Mouse (Mus musculus): ENCODE results near the gene Gm49321. TPM values are rescaled to one million over a fixed set of nuclear protein-coding genes. Genes with fewer than 3 reads are reported as not detected.

The Gm49321 gene
- polyA plus RNA-seq, 1 experiment, result not detected

GRCm38 (mm10) chr12:73896471-73896870 lies 41.0 kb upstream of the Gm49321 start:
- no peak for TF ChIP-seq CTCF (IDR thresholded peaks at IDR 0.05; ENCODE audit: control insufficient read depth, insufficient read depth, insufficient replicate concordance, low read depth, low read length)
- H3K36me3 ChIP-seq (ENCODE audit: control insufficient read depth, insufficient read depth, low read length), result no peaks in the 10 kb centered on the region
- no peak overlapping the region for H3K27ac ChIP-seq (ENCODE audit: control insufficient read depth, insufficient read depth, low read depth, low read length)
- H3K27me3 ChIP-seq (ENCODE audit: control insufficient read depth, insufficient read depth, low read length), result no peaks in the 10 kb centered on the region
- H3K4me1 ChIP-seq (ENCODE audit: control insufficient read depth, insufficient read depth, low read length), result no peaks in the 10 kb centered on the region
- no peak overlapping the region for H3K4me3 ChIP-seq (ENCODE audit: control insufficient read depth, low read depth, low read length)

GRCm38 (mm10) chr12:73898281-73898680 lies 39.2 kb upstream of the Gm49321 start:
- H3K27ac ChIP-seq (ENCODE audit: control insufficient read depth, insufficient read depth, low read depth, low read length), result no peak overlapping the region
- H3K27me3 ChIP-seq (ENCODE audit: control insufficient read depth, insufficient read depth, low read length), result no peaks in the 10 kb centered on the region
- H3K4me3 ChIP-seq (ENCODE audit: control insufficient read depth, low read depth, low read length), result no peak overlapping the region
- TF ChIP-seq CTCF (IDR thresholded peaks at IDR 0.05; ENCODE audit: control insufficient read depth, insufficient read depth, insufficient replicate concordance, low read depth, low read length) (no peak), POLR2A (IDR thresholded peaks at IDR 0.05; ENCODE audit: control insufficient read depth, low read depth, low read length) (no peak)
- no peaks in the 10 kb centered on the region for H3K36me3 ChIP-seq (ENCODE audit: control insufficient read depth, insufficient read depth, low read length)
- no peaks in the 10 kb centered on the region for H3K4me1 ChIP-seq (ENCODE audit: control insufficient read depth, insufficient read depth, low read length)

- TF ChIP-seq POLR2A (IDR thresholded peaks at IDR 0.05; ENCODE audit: control insufficient read depth, low read depth, low read length) (no peak), CTCF (IDR thresholded peaks at IDR 0.05; ENCODE audit: control insufficient read depth, insufficient read depth, insufficient replicate concordance, low read depth, low read length) (no peak)
- H3K4me3 ChIP-seq (ENCODE audit: control insufficient read depth, low read depth, low read length), result no peak overlapping the region
- peaks cover 2% of the 10 kb centered on the region; the same call in 1 of the 2 replicates for H3K4me1 ChIP-seq (ENCODE audit: control insufficient read depth, insufficient read depth, low read length)
- H3K27ac ChIP-seq (ENCODE audit: control insufficient read depth, insufficient read depth, low read depth, low read length), result no peak overlapping the region
- no peaks in the 10 kb centered on the region for H3K27me3 ChIP-seq (ENCODE audit: control insufficient read depth, insufficient read depth, low read length)
- no peaks in the 10 kb centered on the region for H3K36me3 ChIP-seq (ENCODE audit: control insufficient read depth, insufficient read depth, low read length)
Observed at GRCm38 (mm10) chr12:73904133-73904934, 33.1 kb upstream of the Gm49321 start.

GRCm38 (mm10) chr12:73905041-73905440 lies 32.4 kb upstream of the Gm49321 start:
- Histone ChIP-seq H3K36me3 (ENCODE audit: control insufficient read depth, insufficient read depth, low read length) (no peaks in the 10 kb centered on the region), H3K4me3 (ENCODE audit: control insufficient read depth, low read depth, low read length) (no peak overlapping the region), H3K27ac (ENCODE audit: control insufficient read depth, insufficient read depth, low read depth, low read length) (no peak overlapping the region), H3K27me3 (ENCODE audit: control insufficient read depth, insufficient read depth, low read length) (no peaks in the 10 kb centered on the region), H3K4me1 (ENCODE audit: control insufficient read depth, insufficient read depth, low read length) (peaks cover 2% of the 10 kb centered on the region; the same call in 1 of the 2 replicates)
- no peak for TF ChIP-seq CTCF (IDR thresholded peaks at IDR 0.05; ENCODE audit: control insufficient read depth, insufficient read depth, insufficient replicate concordance, low read depth, low read length)
- TF ChIP-seq POLR2A (IDR thresholded peaks at IDR 0.05; ENCODE audit: control insufficient read depth, low read depth, low read length), result no peak

GRCm38 (mm10) chr12:73905555-73905954 lies 31.9 kb upstream of the Gm49321 start:
- no peaks in the 10 kb centered on the region for H3K27me3 ChIP-seq (ENCODE audit: control insufficient read depth, insufficient read depth, low read length)
- no peak overlapping the region for H3K4me3 ChIP-seq (ENCODE audit: control insufficient read depth, low read depth, low read length)
- peaks cover 2% of the 10 kb centered on the region; the same call in 1 of the 2 replicates for H3K4me1 ChIP-seq (ENCODE audit: control insufficient read depth, insufficient read depth, low read length)
- TF ChIP-seq POLR2A (IDR thresholded peaks at IDR 0.05; ENCODE audit: control insufficient read depth, low read depth, low read length) (no peak), CTCF (IDR thresholded peaks at IDR 0.05; ENCODE audit: control insufficient read depth, insufficient read depth, insufficient replicate concordance, low read depth, low read length) (no peak)
- no peak overlapping the region for H3K27ac ChIP-seq (ENCODE audit: control insufficient read depth, insufficient read depth, low read depth, low read length)
- H3K36me3 ChIP-seq (ENCODE audit: control insufficient read depth, insufficient read depth, low read length), result no peaks in the 10 kb centered on the region

- H3K36me3 ChIP-seq (ENCODE audit: control insufficient read depth, insufficient read depth, low read length), result no peaks in the 10 kb centered on the region
- TF ChIP-seq POLR2A (IDR thresholded peaks at IDR 0.05; ENCODE audit: control insufficient read depth, low read depth, low read length), result no peak
- TF ChIP-seq CTCF (IDR thresholded peaks at IDR 0.05; ENCODE audit: control insufficient read depth, insufficient read depth, insufficient replicate concordance, low read depth, low read length), result no peak
- peak overlapping the region; percentile 78 for H3K27ac ChIP-seq (ENCODE audit: control insufficient read depth, insufficient read depth, low read depth, low read length)
- H3K4me1 ChIP-seq (ENCODE audit: control insufficient read depth, insufficient read depth, low read length), result peaks cover 2% of the 10 kb centered on the region; the same call in 1 of the 2 replicates
- no peaks in the 10 kb centered on the region for H3K27me3 ChIP-seq (ENCODE audit: control insufficient read depth, insufficient read depth, low read length)
- peak overlapping the region; percentile 92 for H3K4me3 ChIP-seq (ENCODE audit: control insufficient read depth, low read depth, low read length)
Observed at GRCm38 (mm10) chr12:73907079-73907672, 30.3 kb upstream of the Gm49321 start.

GRCm38 (mm10) chr12:73907673-73908150 lies 29.7 kb upstream of the Gm49321 start:
- H3K4me3 ChIP-seq (ENCODE audit: control insufficient read depth, low read depth, low read length), result peak overlapping the region; percentile 92
- peaks cover 2% of the 10 kb centered on the region; the same call in 1 of the 2 replicates for H3K4me1 ChIP-seq (ENCODE audit: control insufficient read depth, insufficient read depth, low read length)
- H3K36me3 ChIP-seq (ENCODE audit: control insufficient read depth, insufficient read depth, low read length), result no peaks in the 10 kb centered on the region
- peak overlapping the region; percentile 85 for H3K27ac ChIP-seq (ENCODE audit: control insufficient read depth, insufficient read depth, low read depth, low read length)
- H3K27me3 ChIP-seq (ENCODE audit: control insufficient read depth, insufficient read depth, low read length), result no peaks in the 10 kb centered on the region
- TF ChIP-seq CTCF (IDR thresholded peaks at IDR 0.05; ENCODE audit: control insufficient read depth, insufficient read depth, insufficient replicate concordance, low read depth, low read length) (no peak), POLR2A (IDR thresholded peaks at IDR 0.05; ENCODE audit: control insufficient read depth, low read depth, low read length) (peak; percentile 94)
